Mouse (Mus musculus) induced T-regulatory cell, adult 2 months (primary cell): ENCODE data around the gene Plekhg5.

ENCODE experiments used
- DNase-seq: peaks from one replicate; pipeline ENCODE4 v3.0.0-alpha.2; 2012; ENCODE audit warnings: low read depth

Plekhg5 gene

DNA sequence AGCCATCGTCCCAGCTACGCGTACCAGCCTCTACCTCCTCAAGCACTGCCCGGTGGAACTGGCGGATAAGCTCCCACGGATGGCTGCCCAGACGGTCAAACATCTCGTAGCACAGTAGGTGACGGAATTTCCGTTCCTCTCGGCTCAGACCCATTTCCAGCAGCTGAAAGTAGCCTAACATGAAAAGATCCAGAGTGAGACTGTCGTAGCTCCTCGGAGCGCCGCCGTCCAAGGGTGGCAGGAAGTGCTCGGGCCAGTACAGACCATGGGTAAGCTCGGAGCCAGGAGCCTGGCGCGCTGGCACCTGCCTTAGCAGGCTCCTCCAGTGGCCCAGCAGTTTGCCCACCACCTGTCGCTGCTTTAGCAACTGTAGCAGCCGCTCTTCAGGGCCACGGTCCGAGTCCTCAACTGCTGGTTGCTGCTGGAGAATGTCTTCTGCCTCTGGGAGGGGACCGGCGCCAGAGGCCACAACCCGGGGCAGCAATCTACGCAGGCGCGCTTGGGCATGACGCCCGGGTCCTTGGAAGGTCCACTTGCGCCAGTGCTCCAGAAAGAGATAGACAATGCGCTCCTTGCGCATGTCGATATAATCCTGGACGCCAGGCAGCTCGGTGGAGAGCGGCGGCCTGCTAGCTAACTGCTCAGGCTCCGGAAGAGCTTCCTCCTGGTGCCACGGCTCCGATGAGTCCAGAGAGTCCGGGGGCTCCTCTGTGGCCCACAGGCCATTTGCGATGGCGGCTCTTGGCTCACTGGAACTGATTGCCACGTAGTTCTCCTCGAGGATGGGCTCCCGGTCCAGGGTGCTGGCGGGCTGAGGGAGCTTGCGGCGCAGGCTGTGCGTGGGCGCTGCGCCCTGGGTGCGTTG, 53.1 kb downstream of the Plekhg5 start:
- DNase-seq, result peak; percentile 66

DNA sequence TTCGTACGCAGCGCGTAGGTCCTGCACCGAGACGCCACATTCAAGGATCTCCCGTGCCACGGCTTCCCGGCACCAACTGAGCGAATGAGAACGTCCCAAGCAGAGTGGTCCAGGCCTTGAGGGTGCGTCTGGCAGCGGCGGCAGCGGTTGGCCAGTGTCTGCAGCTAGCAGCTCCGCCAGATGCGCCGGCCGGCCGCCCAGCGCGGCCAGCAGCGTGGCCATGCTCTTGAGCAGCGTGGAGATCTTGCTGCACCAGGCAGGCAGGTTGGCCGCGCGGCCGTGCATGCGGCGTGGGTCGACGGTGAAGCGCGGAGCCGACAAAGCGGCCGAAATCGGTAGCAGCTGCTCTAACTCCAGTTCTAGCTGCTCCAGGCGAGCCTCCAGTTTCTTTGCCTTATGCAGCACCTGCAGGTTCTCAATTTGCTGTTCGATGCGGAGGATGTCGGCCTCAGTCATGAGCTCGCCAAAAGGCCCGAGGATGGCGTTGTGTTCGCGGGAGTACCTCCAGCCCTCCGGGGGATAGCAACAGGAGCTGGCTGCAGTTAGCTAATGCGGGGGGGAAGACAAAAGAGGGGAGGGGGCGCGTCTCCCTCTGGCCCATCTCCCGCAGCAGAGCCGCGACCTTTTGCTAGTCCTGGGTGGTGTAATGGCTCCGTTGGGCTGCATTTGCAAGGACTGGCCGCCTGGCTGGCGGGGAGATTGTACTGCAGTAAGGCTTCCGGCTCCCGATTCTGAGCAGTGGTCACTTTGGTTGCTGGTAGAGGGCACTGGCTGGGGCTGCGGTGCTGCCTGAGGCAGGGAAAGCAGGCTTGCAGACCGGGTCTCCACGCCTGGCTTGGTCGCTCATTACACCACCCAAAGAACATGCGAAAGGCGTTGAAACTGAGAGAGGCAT, 54.0 kb downstream of the Plekhg5 start:
- DNase-seq, result no peak

DNA sequence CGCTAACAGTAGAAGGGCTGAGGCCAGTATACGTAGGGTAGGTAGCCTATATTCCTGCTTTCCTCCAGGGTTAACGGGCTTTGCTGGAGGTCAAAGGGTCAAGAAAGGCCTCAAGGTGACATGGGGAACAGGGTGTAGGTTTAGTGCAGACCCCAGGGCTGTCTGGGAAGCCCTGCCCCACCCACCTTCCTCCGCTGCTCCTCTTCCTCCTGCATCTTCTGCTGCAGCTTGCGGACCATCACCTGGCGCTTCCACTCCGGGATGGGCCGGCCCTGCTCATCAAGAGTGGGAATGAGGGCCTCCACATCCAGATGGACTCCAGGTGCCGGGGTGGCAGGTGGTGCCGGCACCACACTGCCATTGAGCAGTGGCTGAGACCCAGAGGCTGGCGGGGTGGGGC, 55.6 kb downstream of the Plekhg5 start:
- DNase-seq, result no peak

DNA sequence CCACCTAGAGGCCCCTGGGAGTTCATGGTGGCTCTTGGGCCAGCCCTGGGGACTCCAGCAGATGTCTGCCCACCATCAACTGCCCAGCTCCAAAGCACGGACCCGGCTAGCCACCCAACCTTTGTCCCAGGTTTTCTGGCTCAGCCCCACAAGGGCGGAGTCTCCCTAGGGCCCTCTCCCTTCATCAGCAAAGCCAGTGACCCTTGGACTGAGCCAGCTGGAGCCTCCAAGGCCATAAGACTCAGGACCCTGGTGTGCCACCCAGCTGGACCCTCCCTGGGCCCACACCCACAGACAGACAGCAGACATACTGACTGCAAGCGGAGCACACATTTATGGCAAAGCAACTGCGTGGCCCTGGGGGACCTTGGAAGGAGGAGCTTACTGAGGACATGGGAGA, 56.5 kb downstream of the Plekhg5 start:
- no peak for DNase-seq

DNA sequence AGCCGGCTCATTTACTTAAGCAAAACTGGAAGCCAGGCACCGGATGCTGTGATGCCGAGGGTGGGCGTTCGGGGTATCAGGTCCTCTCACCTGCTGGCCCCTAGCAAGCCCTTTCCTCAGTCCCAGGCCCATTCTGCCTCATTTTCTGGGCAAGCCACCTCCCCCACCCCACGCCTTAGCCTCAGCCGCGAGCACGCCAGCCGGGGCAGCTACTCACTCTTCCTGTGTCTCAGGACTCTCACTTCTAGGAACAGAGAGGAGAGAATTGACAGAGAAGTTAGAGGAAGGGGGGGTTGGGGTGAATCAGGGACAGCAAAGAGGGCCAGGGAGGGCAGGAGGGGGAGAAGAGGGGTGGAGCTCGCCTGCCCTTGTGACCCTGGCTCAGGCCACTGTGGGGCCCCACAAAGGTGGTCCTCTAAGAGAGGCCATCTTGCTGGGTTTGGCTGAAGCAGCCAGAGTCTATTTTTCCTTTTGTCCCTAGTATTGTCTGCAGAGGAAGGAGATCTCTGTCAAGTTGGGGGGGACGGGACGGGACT, 57.2 kb downstream of the Plekhg5 start:
- no peak for DNase-seq

DNA sequence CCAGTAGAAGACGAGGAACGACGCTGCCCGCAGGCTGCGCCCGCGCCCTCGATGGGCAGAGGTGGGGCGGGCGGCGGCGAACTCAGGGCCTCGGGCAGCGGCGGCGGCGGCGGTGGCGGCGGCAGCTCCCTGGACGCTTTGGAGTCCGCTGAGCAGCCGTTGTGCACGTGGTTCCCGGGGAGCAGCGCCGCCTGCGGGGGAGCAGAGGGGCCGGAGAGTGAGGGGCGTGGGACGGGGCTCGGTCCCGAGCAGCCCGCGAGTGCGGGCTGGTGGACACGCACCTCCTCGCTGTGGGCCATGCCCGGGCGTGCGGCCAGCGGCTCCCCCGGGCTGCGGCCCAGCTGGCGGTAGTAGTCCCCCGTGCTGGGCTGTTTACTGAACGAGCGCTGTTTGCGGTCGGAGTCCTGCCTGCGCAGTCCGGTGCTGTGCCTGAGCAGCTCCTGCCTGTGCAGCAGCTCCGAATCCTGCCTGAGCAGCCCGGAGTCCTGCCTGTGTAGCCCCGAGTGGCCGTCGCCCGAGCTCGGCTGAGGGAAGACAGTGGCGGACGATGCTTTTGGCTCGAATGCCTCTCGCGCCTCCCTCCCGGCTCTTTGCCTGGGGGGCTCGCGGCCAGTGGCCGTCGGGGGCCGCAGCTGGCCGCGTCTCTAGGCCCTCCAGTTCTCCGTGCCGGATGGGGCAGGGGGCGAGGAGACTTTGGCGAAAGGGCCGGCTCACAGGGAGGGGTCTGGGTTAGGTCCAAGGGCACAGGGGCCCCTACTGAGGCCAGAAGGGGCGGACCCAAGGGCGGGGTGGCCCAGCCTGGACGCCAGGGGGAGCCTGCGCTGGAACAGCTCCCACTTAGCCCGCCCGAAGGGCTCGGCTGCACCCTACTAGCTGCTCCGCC, 58.7 kb downstream of the Plekhg5 start:
- peak; percentile 73 for DNase-seq

DNA sequence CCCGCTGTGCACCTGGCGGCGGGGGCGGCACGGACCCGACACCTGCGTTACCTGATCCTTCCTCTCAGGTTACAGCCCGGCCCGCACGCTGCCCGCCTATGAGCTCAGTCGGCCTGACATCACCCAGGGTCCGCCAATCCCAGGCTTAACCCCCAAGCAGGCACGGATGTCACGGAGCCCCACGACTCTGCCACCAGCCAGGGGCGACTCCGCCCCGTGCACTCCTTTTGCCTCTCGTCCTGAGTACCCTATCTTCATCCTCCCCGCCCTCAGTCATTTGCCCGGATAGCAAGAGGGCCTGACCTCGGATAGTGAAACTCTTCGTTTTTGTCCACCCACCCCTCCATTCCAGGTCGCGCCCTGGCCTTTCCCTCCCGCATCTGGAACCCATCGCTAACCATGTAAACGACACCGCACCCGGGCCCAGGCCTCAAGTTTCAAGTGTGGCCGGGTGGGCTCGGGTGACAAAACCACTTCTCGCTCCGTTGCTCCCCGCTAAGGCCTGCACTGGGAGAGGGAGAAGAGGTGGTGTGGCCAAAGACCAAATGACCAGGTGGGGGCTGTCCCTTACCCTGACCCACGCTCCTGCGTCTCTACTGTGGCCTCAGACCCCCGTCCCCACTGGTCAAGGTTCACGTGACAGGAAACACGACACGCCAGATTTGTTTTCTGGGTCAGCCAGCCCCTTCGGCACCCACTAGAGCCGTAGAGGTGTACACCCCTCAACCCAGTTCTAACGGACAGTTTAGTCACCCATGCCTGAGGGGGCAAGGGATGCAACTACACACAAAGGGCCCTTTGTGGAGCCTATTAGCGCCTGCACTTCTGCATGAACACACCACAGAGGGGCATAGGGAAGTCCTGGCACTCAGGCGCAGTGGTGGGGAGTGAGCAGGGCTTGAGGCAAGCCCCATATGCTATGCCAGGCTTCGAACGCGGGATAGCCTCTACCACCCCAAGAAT, 59.8 kb downstream of the Plekhg5 start:
- peak; percentile 45 for DNase-seq

DNA sequence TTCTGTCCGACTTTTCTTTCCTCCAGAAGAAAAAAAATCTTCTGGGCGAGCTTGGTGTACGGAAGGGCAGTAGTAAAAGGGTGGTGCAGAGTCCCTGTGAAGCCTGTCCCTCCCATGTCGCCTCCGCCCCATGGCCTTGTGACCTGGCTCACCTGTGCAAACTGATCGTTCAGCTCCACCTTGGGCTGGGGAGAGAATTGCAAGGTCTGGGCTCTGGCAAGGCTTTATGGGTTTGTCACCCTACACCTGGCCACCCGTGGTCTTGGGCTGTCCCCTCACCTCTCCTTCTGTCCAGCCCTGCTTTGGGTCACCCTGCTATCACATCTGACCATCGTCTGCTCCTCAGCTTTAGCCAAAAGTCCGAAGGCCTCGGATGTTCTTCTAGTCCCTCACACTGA, 60.5 kb downstream of the Plekhg5 start:
- no peak for DNase-seq

DNA sequence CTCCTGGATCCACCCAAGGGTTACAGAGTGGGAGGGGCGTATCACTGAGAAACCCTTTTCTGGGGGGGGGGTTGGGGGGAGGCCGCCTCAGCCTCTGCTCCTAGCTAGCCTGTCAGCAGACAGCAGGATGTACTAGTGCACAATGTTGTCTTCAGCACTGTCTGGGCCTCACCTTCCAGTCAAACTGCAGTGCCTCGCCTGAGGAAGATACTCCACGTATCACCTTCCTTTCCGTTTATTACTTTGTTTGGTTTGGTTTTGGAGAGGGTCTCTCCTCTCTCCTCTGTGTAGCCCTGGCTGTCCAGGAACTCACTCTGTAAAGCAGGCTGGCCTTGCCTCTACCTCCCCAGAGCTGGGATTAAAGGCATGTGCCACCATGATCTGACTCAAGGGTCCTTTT, 60.9 kb downstream of the Plekhg5 start:
- no peak for DNase-seq

DNA sequence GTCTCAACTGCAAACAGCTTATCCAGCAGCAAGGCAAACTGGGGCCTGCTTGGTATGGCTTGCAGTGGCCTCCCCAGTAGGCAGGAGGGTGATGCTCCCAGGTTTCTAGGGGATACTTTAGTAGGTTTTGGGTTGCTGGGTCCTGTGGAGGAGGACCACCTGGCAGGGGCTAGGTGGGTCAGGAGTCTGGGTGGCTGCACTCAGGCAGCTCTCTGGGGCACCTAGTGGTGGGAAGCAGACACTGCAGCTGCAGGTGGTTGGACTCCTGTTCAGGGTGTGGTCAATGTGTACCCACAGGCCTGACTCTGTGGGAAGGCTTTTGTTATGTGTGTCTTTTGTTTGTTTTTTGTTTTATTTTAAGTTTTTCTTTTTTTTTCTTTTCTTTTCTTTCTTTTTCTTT, 62.2 kb downstream of the Plekhg5 start:
- DNase-seq, result peak; percentile 80

DNA sequence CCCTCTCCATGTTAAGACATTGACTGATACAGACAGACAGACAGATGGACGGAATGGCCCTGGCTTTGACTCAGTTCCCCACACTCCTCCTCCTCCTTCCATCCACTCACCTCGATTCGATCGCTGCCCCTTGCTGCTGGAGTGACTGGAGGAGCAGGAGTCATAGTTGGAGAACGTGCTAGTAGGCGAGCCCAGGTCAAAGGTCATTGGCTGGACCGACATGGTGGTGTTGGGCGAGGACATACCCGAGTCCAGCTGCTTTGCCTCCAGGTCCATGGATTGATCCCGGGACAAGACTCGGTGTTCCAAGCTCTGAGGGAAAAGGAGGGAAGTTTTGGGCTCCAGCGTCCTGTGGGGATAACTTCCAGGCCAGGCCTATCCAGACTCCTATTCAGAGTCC, 63.1 kb downstream of the Plekhg5 start:
- DNase-seq, result no peak

DNA sequence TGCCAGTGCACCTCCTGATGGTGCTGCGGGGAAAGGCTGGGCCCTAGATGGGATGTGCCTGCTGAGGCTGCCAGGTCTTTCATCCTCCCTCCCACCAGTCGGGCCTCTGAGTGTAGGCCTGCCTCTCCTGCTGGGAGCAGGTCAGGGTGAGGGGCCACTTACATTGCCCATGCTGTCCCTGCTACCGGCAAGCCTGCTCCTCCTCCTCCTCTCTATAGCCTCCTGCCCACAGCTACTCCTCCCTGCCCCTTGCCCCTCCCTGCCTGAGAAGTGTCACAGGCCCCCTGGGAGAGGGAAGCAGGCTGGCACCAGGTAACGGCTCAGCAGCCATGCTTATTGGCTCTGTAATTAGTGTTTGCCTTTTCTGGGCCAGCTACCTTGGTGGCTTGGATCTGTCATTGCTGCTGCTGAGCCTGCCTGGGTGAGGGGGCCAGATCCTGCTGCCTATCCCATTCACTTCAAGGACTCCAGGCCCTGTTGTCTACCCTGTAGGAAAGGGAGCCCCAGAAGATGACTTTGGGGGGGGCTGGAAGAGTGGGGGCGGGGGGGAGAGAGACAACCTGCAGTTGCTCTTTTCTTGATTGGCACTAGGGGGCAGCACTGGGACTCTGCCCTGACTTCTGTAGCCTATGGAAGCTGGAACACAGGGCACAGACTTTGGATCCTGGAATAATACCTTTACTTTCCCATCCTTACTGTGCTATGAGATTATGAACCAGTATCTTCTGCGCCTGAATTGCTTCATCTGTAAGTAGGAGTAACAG, 64.0 kb downstream of the Plekhg5 start:
- DNase-seq, result peak; percentile 76

DNA sequence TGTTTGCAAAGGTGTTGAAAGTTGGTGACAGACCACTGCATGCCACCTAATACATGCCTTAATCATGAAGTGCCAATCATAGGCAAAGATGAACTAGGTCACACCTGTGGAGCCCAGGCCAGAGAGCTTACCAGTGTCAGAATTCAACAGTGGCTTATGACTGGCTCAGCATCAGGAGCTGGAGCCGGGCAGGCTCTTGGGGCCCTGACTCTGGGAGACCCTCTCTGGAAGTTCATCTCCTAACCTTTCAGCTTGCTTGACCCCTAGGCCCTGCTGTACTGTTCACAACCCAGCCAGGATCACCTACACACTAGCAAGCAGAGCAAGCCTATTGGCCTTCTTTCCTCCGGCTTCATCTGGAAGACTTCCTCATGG, 64.6 kb downstream of the Plekhg5 start:
- no peak for DNase-seq

DNA sequence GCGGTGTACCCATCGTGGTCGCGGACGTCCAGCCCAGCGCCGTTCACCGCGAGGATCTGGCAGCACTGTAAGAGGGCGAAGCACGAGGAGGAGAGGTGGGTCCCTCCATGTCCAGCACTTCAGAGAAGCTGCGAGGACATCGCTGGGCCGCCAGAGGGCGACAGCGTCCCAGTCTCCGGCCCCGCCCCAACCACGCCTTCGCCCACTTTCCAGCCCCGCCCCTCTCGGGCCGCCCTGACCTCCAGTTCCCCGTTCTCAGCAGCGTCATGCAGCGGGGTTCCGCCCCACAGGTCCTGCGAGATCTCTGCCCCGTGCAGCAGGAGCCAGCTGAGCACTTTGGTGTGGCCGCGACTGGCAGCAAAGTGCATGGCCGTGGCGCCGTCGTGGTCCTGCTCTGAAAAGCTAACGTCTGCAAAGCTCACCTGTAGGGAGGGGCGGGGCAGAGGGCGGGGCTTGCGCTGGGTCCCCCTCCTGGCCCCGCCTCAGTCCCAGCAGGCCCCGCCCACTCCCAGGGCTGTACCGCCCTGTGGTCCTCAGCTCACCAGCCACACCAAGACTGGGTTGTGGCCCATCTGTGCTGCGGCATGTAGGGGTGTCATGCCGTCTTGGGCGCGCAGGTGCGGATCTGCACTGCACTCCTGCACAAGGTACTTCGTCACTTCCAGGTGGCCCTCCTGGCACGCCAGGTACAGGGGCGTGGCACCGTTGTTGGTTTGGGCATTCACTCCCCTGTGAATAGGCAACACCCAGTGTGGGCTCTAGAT, 66.4 kb downstream of the Plekhg5 start:
- peak; percentile 92 for DNase-seq

DNA sequence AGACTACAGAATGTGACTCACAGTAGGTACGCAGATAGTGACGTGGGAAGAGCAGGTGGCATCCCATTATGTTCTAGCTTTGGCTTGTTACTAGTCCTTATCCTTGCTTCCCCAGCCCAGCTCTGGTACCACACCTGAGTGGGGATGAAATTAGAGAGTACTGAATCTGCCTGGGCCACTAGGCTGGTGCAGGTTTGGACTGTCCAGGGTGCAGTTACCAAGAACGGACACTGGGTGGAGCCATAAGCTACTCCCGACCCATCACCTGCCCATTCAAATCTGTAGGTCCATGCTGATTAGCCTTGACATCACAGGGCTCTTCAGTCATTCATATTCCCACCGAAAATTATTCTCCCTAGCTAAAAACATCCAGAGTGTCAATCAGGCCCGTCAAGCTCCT, 68.1 kb downstream of the Plekhg5 start:
- DNase-seq, result peak; percentile 82

DNA sequence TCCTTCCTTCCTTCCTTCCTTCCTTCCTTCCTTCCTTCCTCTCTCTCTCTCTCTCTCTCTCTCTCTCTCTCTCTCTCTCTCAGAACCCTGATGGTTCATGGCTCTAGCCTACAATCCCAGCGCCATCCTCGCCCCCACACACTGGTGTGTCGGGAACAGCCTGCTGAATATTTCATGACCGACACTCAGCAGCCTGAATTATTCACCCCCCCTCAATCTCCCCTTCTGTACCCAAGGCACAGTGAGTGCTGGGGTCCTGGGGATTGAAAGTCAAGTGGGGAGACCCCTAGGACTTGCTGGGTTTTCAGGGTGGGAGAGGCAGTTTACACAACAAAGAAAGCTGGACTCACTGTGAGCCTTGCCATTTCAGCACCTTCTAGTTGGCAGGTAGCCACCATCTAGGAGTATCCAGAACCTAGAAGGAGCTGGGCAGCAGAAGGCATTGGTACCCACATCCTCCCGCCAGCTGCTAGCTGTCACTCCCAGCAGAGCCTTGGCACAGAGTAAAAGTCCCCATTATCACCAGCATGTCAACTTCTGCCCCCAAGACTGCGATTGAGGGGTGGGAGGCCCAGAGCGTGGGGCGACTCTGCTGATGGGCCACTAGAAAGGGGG, 69.3 kb downstream of the Plekhg5 start:
- no peak for DNase-seq

DNA sequence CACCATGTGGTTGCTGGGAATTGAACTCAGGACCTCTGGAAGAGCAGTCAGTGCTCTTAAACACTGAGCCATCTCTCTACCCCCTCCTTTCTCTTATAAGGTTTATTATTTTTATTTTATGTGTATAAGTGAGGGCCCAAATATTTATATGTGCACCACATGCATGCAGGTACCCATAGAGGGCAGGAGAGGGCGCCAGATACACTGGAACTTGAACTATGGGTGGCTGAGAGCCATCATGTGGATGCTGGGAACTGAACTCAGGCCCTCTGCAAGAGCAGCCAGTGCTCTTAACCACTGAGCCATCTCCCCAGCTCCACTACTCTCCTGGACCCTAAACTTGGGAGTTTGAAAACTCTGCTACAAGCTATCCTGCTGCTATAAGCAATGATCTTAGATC, 71.3 kb downstream of the Plekhg5 start:
- no peak for DNase-seq

DNA sequence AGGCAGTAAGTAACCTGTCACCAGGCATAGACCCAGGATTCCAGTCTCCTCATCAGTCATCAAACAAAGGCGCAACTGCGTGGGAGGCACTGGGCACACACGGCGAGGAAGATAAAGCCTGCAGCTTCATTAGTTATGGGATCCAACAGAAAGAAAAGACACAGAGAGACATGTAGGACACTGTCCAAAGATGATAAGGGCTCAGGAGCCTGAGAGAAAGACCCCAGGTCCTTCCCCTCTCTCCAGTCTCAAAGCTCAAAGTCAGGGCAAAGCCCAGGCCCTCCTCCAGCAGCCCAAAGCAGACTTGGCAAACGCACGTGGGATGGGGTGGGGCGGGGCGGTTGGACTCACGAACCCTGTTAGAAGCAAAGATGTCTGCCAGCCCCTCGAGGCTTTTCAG, 73.2 kb downstream of the Plekhg5 start:
- DNase-seq, result no peak
